Mouse (Mus musculus): ENCODE results near the gene Itln1.

- TF ChIP-seq HCFC1 (IDR thresholded peaks at IDR 0.05; ENCODE audit: borderline replicate concordance, insufficient read depth, low read length) (no peak), ZC3H11A (IDR thresholded peaks at IDR 0.05; ENCODE audit: borderline replicate concordance, low read depth, low read length) (no peak; the same call in 1 of the 2 replicates)
Observed at GRCm38 (mm10) chr1:171478968-171479367, 56.1 kb downstream of the Itln1 start.

Measured in ES-E14 (cell line).